Mouse (Mus musculus) small intestine, adult 2 months (tissue): ENCODE results near the gene Mob3a. TPM values are rescaled to one million over a fixed set of nuclear protein-coding genes. Genes with fewer than 3 reads are reported as not detected.

Source experiments
- H3K27ac ChIP-seq: fragments of 200-500 bp; 2 replicates; pipeline ENCODE4 v1.5.1; 2012; ENCODE audit warnings: low read depth, low read length, control low read depth, inconsistent platforms; ENCODE audit not compliant: insufficient read depth
- H3K27me3 ChIP-seq: fragments of 200-500 bp; 2 replicates; pipeline ENCODE4 v1.6.1; 2012; ENCODE audit warnings: mild to moderate bottlenecking, moderate library complexity, low read length, inconsistent platforms; ENCODE audit not compliant: control insufficient read depth, insufficient read depth
- H3K36me3 ChIP-seq: fragments of 200-500 bp; 2 replicates; pipeline ENCODE4 v1.6.1; 2012; ENCODE audit warnings: mild to moderate bottlenecking, low read length, control low read depth, inconsistent platforms; ENCODE audit not compliant: control insufficient read depth, insufficient read depth
- H3K4me1 ChIP-seq: fragments of 200-500 bp; 2 replicates; pipeline ENCODE4 v1.6.1; 2012; ENCODE audit warnings: low read length, inconsistent platforms, mixed read lengths; ENCODE audit not compliant: control insufficient read depth, insufficient read depth, insufficient read length
- H3K4me3 ChIP-seq: fragments of 200-500 bp; 2 replicates; pipeline ENCODE4 v1.5.1; 2012; ENCODE audit warnings: low read depth, mild to moderate bottlenecking, control low read depth, inconsistent platforms, low read length, moderate library complexity
- CTCF ChIP-seq: fragments of 200-500 bp; IDR thresholded peaks from 2 replicates; pipeline ENCODE4 v1.5.1; 2012; ENCODE audit warnings: low read depth, mild to moderate bottlenecking, control low read depth, inconsistent platforms, low read length, moderate library complexity, mixed read lengths; ENCODE audit not compliant: insufficient replicate concordance, insufficient read length; ENCODE audit errors: extremely low read depth
- POLR2A ChIP-seq: fragments of 200-500 bp; IDR thresholded peaks from 2 replicates; pipeline ENCODE4 v1.6.1; 2012; ENCODE audit warnings: low read depth, mild to moderate bottlenecking, control low read depth, inconsistent platforms, low read length, moderate library complexity
- WGBS: fragments of 180-500 bp; shearing (Covaris S2); methylation state at CpG from one replicate; pipeline ENCODE4 v1.1.7; 2018; 5-methylcytosine and 5-hydroxymethylcytosine counted together
- polyA plus RNA-seq: library from polyadenylated mRNA; depleted of rRNA; stranded (reverse); fragments of >200 nt; gene quantifications from 2 replicates; pipeline ENCODE4 v1.2.3, GENCODE M21; 2012

The Mob3a gene
- polyA plus RNA-seq, 1 experiment = 40.0 TPM

- TF ChIP-seq CTCF (no peak), POLR2A (no peak)
- Histone ChIP-seq H3K4me3 (no peak overlapping the region), H3K27ac (no peak overlapping the region), H3K27me3 (no peaks in the 10 kb centered on the region), H3K36me3 (peaks cover 84% of the 10 kb centered on the region), H3K4me1 (no peaks in the 10 kb centered on the region)
- 69% methylated on average over 3 of the region's 3 CpGs for WGBS
Measured at GRCm38 (mm10) chr10:80710834-80711233, 9.1 kb upstream of the Mob3a start.

- H3K27me3 ChIP-seq = no peaks in the 10 kb centered on the region
- WGBS = 68% methylated on average over 3 of the region's 3 CpGs
- H3K36me3 ChIP-seq = peaks cover 37% of the 10 kb centered on the region
- H3K27ac ChIP-seq = no peak overlapping the region
- H3K4me1 ChIP-seq = peaks cover 13% of the 10 kb centered on the region
- no peak for TF ChIP-seq POLR2A
- no peak for TF ChIP-seq CTCF
- no peak overlapping the region for H3K4me3 ChIP-seq
Measured at GRCm38 (mm10) chr10:80705479-80705878, 3.7 kb upstream of the Mob3a start.

GRCm38 (mm10) chr10:80705033-80705432 lies 3.3 kb upstream of the Mob3a start:
- H3K4me3 ChIP-seq = no peak overlapping the region
- H3K27ac ChIP-seq = no peak overlapping the region
- TF ChIP-seq CTCF = no peak
- no peak for TF ChIP-seq POLR2A
- H3K36me3 ChIP-seq = peaks cover 33% of the 10 kb centered on the region
- 63% methylated on average over 3 of the region's 3 CpGs for WGBS
- H3K4me1 ChIP-seq = peaks cover 13% of the 10 kb centered on the region
- H3K27me3 ChIP-seq = no peaks in the 10 kb centered on the region

GRCm38 (mm10) chr10:80704418-80704817 lies 2.6 kb upstream of the Mob3a start:
- no peak overlapping the region for H3K4me3 ChIP-seq
- H3K27me3 ChIP-seq = no peaks in the 10 kb centered on the region
- no peak for TF ChIP-seq CTCF
- TF ChIP-seq POLR2A = no peak
- WGBS = 95% methylated on average over 5 of the region's 5 CpGs
- H3K4me1 ChIP-seq = peaks cover 15% of the 10 kb centered on the region
- peaks cover 26% of the 10 kb centered on the region for H3K36me3 ChIP-seq
- no peak overlapping the region for H3K27ac ChIP-seq

- Histone ChIP-seq H3K36me3 (peaks cover 19% of the 10 kb centered on the region), H3K4me1 (peaks cover 15% of the 10 kb centered on the region), H3K27ac (no peak overlapping the region), H3K27me3 (no peaks in the 10 kb centered on the region), H3K4me3 (no peak overlapping the region)
- 91% methylated on average over 5 of the region's 5 CpGs for WGBS
- TF ChIP-seq CTCF (no peak), POLR2A (no peak)
Measured at GRCm38 (mm10) chr10:80703643-80704042, 1.9 kb upstream of the Mob3a start.

- 1% methylated on average over 47 of the region's 47 CpGs for WGBS
- Histone ChIP-seq H3K27me3 (no peaks in the 10 kb centered on the region), H3K27ac (peak overlapping the region; percentile 73), H3K36me3 (peaks cover 11% of the 10 kb centered on the region; the same call in 1 of the 2 replicates), H3K4me1 (peaks cover 15% of the 10 kb centered on the region), H3K4me3 (peak overlapping the region; percentile 74)
- peak; percentile 21; the same call in 1 of the 2 replicates for TF ChIP-seq POLR2A
- TF ChIP-seq CTCF = no peak
Measured at GRCm38 (mm10) chr10:80702536-80703390, 986 bp upstream of the Mob3a start.

GRCm38 (mm10) chr10:80700732-80701131 lies 1.0 kb downstream of the Mob3a start:
- 35% methylated on average over 4 of the region's 4 CpGs for WGBS
- Histone ChIP-seq H3K27me3 (no peaks in the 10 kb centered on the region), H3K36me3 (no peaks in the 10 kb centered on the region), H3K27ac (peak overlapping the region; percentile 82), H3K4me1 (peaks cover 19% of the 10 kb centered on the region), H3K4me3 (peak overlapping the region; percentile 74; the same call in 1 of the 2 replicates)
- no peak for TF ChIP-seq POLR2A
- TF ChIP-seq CTCF = no peak
